Mouse (Mus musculus) kidney, postnatal 0 days (tissue): ENCODE measurements around the gene Krtap8-1. TPM values are rescaled to one million over a fixed set of nuclear protein-coding genes. Genes with fewer than 3 reads are reported as not detected.

ENCODE experiments used
- ATAC-seq: fragments of 200-750 bp; cut with Nextera tagmentation; replicated peaks from 2 replicates; pipeline ENCODE4 v1.8.0; 2017; ENCODE audit warnings: low read depth, moderate number of reproducible peaks, moderate TSS enrichment, moderate library complexity; ENCODE audit not compliant: low FRiP score
- DNase-seq: peaks from one replicate; pipeline ENCODE4 v3.0.0-alpha.2; 2016; ENCODE audit warnings: low spot score
- H3K27ac ChIP-seq: fragments of 300-500 bp; sonication (generic); 2 replicates; pipeline ENCODE4 v1.5.1; 2014; ENCODE audit warnings: mild to moderate bottlenecking
- H3K27me3 ChIP-seq: fragments of 300-500 bp; sonication (generic); 2 replicates; pipeline ENCODE4 v1.6.1; 2014; ENCODE audit warnings: low read length, mixed read lengths; ENCODE audit not compliant: insufficient read depth
- H3K36me3 ChIP-seq: fragments of 300-500 bp; sonication (generic); 2 replicates; pipeline ENCODE4 v1.6.1; 2014; ENCODE audit warnings: low read length, mixed read lengths; ENCODE audit not compliant: insufficient read depth
- H3K4me1 ChIP-seq: fragments of 300-500 bp; sonication (generic); replicated peaks from 2 replicates; pipeline ENCODE4 v1.6.1; 2014; ENCODE audit warnings: antibody characterized with exemption, low read length, mixed read lengths; ENCODE audit not compliant: insufficient read depth
- H3K4me2 ChIP-seq: fragments of 300-500 bp; sonication (generic); 2 replicates; pipeline ENCODE4 v1.6.1; 2014; ENCODE audit warnings: mild to moderate bottlenecking, low read length, moderate library complexity, mixed read lengths
- H3K4me3 ChIP-seq: fragments of 300-500 bp; sonication (generic); replicated peaks from 2 replicates; pipeline ENCODE4 v1.5.1; 2014; ENCODE audit warnings: low read depth, low read length
- H3K9ac ChIP-seq: fragments of 300-500 bp; sonication (generic); 2 replicates; pipeline ENCODE4 v1.6.1; 2014; ENCODE audit warnings: low read depth, low read length
- H3K9me3 ChIP-seq: fragments of 300-500 bp; sonication (generic); replicated peaks from 2 replicates; pipeline ENCODE4 v1.6.1; 2016; ENCODE audit warnings: low read length, inconsistent platforms, mixed read lengths
- CTCF ChIP-seq: IDR thresholded peaks from 2 replicates; pipeline ENCODE4 v1.5.1; 2016; ENCODE audit warnings: antibody characterized with exemption, low read depth, mild to moderate bottlenecking, moderate library complexity
- WGBS: fragments of 180-500 bp; shearing (Covaris S2); extraction: QIAGEN DNeasy Blood & Tissue Kit; methylation state at CpG from one replicate; pipeline ENCODE4 v1.1.7; 2014; 5-methylcytosine and 5-hydroxymethylcytosine counted together
- polyA plus RNA-seq: library from polyadenylated mRNA; unstranded; fragments of >200 nt; fragmentation: Nextera tagmentation; extraction: Ambion mirVana; gene quantifications from 2 replicates; pipeline ENCODE4 v1.2.1, GENCODE M21; 2015

Gene Krtap8-1
- polyA plus RNA-seq: not detected in 2 replicates

DNA sequence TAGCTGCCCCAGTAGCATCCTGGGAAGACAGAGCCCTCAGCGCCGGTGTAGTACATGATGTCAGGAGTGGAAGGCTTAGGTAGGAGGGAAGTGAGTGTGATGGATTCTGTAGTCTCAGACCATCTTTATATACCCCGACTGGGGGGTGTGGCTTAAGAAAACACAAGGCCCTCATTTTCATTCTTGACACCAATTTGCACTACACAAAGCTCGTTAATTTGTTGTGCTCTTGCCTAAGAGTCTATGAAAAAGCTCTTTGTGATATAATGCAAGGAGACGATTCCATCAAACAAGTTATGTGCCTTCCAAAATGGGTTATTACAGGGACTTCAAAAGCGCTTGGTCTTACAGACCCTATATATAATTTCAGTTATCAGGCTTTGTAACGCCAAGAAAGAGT lies at the start of gene Krtap8-1:
Krtap8-1 (minus strand) TSS at position 101 of the 400 bp plus-strand sequence.
- ATAC-seq: no peak
- Histone ChIP-seq H3K27me3 (no peaks in the 10 kb centered on the region), H3K4me3 (no peak within 1 kb of the TSS)

DNA sequence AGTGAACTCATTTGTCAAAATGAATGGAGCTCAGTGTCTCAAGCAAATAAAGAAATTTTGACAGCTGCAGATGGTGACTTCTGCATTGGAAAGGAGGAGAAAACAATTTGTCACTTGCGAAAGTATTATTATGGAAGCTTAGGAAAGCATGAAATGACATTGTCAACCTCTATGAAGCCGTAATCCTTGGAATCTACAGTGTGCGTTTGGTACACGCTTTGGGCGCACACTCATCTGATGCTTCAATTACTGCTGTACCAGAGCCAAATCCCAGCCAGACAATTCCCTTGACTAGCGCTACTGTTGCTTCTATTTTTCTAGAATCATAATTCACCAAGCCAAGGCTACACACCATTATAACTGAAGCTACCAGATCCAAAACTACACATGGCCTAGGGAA lies 49.6 kb upstream of the Krtap8-1 start:
- no peaks in the 10 kb centered on the region for H3K36me3 ChIP-seq
- no peak for TF ChIP-seq CTCF

More for the DNA sequence above, at the start of gene Krtap8-1:
- WGBS: 86% methylated on average over 7 of the region's 7 CpGs
- Histone ChIP-seq H3K9ac (no peak within 1 kb of the TSS), H3K27ac (no peak within 1 kb of the TSS), H3K9me3 (no peaks in the 10 kb centered on the region), H3K4me1 (no peaks in the 10 kb centered on the region), H3K4me2 (no peak within 1 kb of the TSS), H3K36me3 (no peaks in the 10 kb centered on the region)
- TF ChIP-seq CTCF: no peak
- DNase-seq: no peak

DNA sequence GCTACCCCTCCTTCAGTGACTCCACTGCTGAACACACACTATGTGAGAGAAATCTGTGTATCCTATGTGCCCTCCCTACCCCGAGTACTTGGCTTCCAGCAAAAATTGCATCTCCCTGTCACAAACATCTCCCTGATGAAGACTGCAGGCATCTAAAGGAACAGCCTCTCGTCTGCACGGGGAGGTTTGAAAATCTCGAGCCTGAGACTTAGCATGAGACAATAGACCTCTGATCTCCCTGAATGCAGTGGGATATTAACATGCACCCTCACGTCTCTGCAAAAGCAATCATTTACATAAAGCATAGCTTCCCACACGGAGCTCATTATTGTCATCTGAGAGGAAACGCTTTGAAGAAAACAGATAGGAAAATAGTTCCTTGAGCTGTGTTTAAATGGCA lies 42.8 kb upstream of the Krtap8-1 start:
- Histone ChIP-seq H3K27ac (no peak overlapping the region), H3K27me3 (no peaks in the 10 kb centered on the region), H3K36me3 (no peaks in the 10 kb centered on the region), H3K4me2 (no peak overlapping the region), H3K4me3 (no peak overlapping the region), H3K9ac (no peak overlapping the region), H3K4me1 (no peaks in the 10 kb centered on the region), H3K9me3 (no peaks in the 10 kb centered on the region)
- ATAC-seq (no peak), DNase-seq (no peak)
- WGBS: 42% methylated on average over 7 of the region's 7 CpGs
- TF ChIP-seq CTCF: no peak

More for the DNA sequence above, 49.6 kb upstream of the Krtap8-1 start:
- H3K4me3 ChIP-seq: no peak overlapping the region
- 92% methylated on average over 6 of the region's 6 CpGs for WGBS
- no peaks in the 10 kb centered on the region for H3K4me1 ChIP-seq
- DNase-seq (no peak), ATAC-seq (no peak)
- H3K27ac ChIP-seq: no peak overlapping the region
- H3K9ac ChIP-seq: no peak overlapping the region
- H3K9me3 ChIP-seq: no peaks in the 10 kb centered on the region
- no peaks in the 10 kb centered on the region for H3K27me3 ChIP-seq
- no peak overlapping the region for H3K4me2 ChIP-seq

DNA sequence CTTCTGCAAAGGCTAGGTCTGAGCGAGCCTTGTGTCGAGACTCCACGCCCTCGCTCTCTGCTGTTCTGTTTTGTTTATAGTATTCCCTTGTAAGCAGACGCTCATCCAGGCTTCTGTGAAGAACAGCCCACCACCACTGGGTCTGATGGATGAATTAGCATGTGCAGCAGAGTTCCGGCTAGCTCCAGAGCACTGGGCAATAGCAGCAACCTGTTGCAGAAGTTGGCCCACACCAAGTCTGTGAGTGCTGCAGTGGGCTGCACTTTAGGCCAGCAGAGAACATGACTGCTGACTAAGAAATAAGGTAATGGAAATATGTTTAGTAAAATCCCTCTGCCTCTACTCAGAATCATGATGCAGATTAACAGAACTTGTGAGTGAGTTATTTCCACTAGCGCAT lies 42.1 kb upstream of the Krtap8-1 start:
- no peak for DNase-seq

DNA sequence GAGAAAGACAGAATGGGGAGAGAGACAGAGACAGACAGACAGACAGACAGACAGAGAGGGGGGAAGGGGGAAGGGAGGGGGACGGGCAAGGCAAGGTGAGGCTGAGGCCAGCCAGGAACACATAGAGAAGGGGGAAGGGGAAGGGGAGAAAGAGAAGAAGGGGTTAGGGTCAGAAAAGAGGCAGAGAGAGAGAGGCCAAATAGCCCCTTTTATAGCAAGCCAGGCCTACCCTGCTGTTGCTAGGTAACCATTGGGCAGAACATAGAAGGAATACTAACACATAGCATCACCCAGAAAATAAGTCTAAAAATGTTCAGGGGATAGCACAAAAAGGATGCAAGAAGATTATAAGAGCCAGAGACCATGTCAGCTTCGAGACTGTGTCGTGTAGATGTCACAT lies 40.6 kb upstream of the Krtap8-1 start:
- 82% methylated on average over 3 of the region's 3 CpGs for WGBS
- Histone ChIP-seq H3K4me1 (no peaks in the 10 kb centered on the region), H3K4me2 (no peak overlapping the region), H3K4me3 (no peak overlapping the region), H3K9ac (no peak overlapping the region), H3K9me3 (no peaks in the 10 kb centered on the region), H3K36me3 (no peaks in the 10 kb centered on the region), H3K27me3 (no peaks in the 10 kb centered on the region), H3K27ac (no peak overlapping the region)
- DNase-seq (no peak), ATAC-seq (no peak)
- no peak for TF ChIP-seq CTCF

More for the DNA sequence above, 42.1 kb upstream of the Krtap8-1 start:
- Histone ChIP-seq H3K27ac (no peak overlapping the region), H3K9ac (no peak overlapping the region), H3K4me1 (no peaks in the 10 kb centered on the region), H3K9me3 (no peaks in the 10 kb centered on the region), H3K4me3 (no peak overlapping the region), H3K27me3 (no peaks in the 10 kb centered on the region), H3K36me3 (no peaks in the 10 kb centered on the region), H3K4me2 (no peak overlapping the region)
- no peak for TF ChIP-seq CTCF
- ATAC-seq: no peak
- 69% methylated on average over 7 of the region's 7 CpGs for WGBS

DNA sequence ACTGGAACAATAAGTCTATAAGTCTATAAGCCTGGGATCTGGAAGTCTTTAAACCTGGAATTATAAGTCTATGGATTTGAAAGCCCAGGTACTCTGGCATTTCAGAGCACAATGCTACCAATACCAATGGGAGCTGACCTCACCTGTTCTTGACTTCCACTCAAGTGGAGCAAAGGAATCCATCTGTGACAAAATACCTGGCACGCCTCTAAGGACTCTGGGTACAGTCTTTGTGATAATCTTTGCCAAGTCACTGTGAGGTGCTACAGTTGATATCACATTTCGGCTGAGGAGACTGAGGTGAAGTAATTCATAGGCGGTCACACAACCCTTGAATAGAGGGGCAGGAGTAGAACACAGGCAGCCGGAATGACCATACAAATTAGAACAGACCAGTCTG lies 33.2 kb upstream of the Krtap8-1 start:
- Histone ChIP-seq H3K27me3 (no peaks in the 10 kb centered on the region), H3K4me1 (no peaks in the 10 kb centered on the region), H3K4me3 (no peak overlapping the region), H3K27ac (no peak overlapping the region), H3K36me3 (no peaks in the 10 kb centered on the region), H3K9ac (no peak overlapping the region), H3K4me2 (no peak overlapping the region), H3K9me3 (no peaks in the 10 kb centered on the region)
- WGBS: 87% methylated on average over 4 of the region's 4 CpGs
- no peak for TF ChIP-seq CTCF
- no peak for DNase-seq
- no peak for ATAC-seq

DNA sequence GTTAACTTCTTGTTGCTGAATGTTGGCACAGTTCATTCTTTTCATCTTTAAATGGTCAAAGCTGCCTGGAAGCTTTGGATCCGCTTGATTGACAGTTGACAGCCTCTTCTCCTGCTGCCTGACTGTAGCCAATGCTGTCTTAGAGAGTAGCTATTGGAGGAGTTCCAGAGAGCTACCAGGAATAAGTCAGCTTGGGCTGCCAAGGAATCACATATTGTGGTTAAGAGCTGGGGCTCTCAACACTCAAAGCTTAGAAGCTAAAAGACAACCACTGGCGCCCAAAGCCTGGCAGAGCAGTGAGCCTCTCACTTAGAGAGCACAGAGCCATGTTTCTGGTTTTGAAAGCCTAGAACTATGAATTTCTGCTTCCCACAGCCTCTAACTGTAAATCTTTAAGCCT lies 32.8 kb upstream of the Krtap8-1 start:
- WGBS: 94% methylated on average over 2 of the region's 2 CpGs

More for the DNA sequence above, 32.8 kb upstream of the Krtap8-1 start:
- Histone ChIP-seq H3K9ac (no peak overlapping the region), H3K4me3 (no peak overlapping the region), H3K4me1 (no peaks in the 10 kb centered on the region), H3K27me3 (no peaks in the 10 kb centered on the region), H3K27ac (no peak overlapping the region), H3K9me3 (no peaks in the 10 kb centered on the region), H3K4me2 (no peak overlapping the region), H3K36me3 (no peaks in the 10 kb centered on the region)
- DNase-seq: no peak
- no peak for ATAC-seq
- no peak for TF ChIP-seq CTCF
